Mouse (Mus musculus) ES-E14 (cell line): ENCODE data around the gene Nod2.

Experiments used
- CHD2 ChIP-seq: IDR thresholded peaks from 2 replicates; pipeline ENCODE4 v1.6.1; 2014; ENCODE audit warnings: mild to moderate bottlenecking, low read depth, low read length, inconsistent platforms
- HCFC1 ChIP-seq: IDR thresholded peaks from 2 replicates; pipeline ENCODE4 v1.6.1; 2012; ENCODE audit warnings: low read length, inconsistent platforms, borderline replicate concordance; ENCODE audit not compliant: insufficient read depth
- MAFK ChIP-seq: IDR thresholded peaks from 2 replicates; pipeline ENCODE4 v1.6.1; 2014; ENCODE audit warnings: mild to moderate bottlenecking, low read depth, low read length, inconsistent platforms; ENCODE audit not compliant: insufficient read depth
- ZC3H11A ChIP-seq: IDR thresholded peaks from 2 replicates; pipeline ENCODE4 v1.6.1; 2012; ENCODE audit warnings: low read depth, mild to moderate bottlenecking, inconsistent platforms, low read length, borderline replicate concordance
- ZNF384 ChIP-seq: IDR thresholded peaks from 2 replicates; pipeline ENCODE4 v1.6.1; 2012; ENCODE audit warnings: low read depth, low read length, inconsistent platforms

DNA sequence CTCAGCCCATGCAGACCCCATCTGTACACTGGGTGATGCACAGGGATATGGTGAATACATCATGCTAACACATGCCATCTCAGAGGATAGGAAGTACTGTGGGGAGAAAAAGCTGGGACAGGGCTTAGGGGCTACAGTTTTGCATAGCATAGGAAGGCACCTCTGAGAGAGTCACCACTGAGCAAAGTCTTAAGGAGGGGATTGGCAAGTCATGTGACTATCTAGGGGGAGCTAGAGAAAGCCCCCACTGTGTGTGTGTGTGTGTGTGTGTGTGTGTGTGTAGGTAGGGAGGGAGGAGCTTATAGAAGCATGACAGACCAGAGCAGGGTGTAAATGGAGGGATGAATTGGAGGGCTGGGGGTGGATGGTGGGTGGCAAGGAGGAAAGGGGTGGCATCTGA, 1.2 kb downstream of the Nod2 start:
- TF ChIP-seq ZNF384 (no peak), MAFK (no peak), ZC3H11A (no peak), HCFC1 (no peak), CHD2 (no peak)
